Mouse (Mus musculus) MEL (cell line): ENCODE data around the gene Hist1h2ak.

Experiments used
- BHLHE40 ChIP-seq: IDR thresholded peaks from 2 replicates; pipeline ENCODE4 v1.6.1; 2012; ENCODE audit warnings: low read depth, mild to moderate bottlenecking, inconsistent platforms, low read length, improper control_type of control experiment, borderline replicate concordance
- E2F4 ChIP-seq: IDR thresholded peaks from 2 replicates; pipeline ENCODE4 v1.6.1; 2011; ENCODE audit warnings: low read depth, low read length, improper control_type of control experiment, borderline replicate concordance
- EP300 ChIP-seq, 2 experiments: IDR thresholded peaks; 2 replicates each; pipeline ENCODE4 v1.6.1; 2011; ENCODE audit warnings: improper control_type of control experiment in 2 of 2, low read length in 2 of 2, low read depth in 1 of 2, mild to moderate bottlenecking in 1 of 2
- ETS1 ChIP-seq: IDR thresholded peaks from 2 replicates; pipeline ENCODE4 v1.6.1; 2012; ENCODE audit warnings: low read depth, mild to moderate bottlenecking, inconsistent platforms, low read length, improper control_type of control experiment, moderate library complexity
- POLR2AphosphoS2 ChIP-seq: IDR thresholded peaks from 2 replicates; pipeline ENCODE4 v1.6.1; 2011; ENCODE audit warnings: low read length, improper control_type of control experiment
- TAL1 ChIP-seq: IDR thresholded peaks from 2 replicates; pipeline ENCODE4 v1.6.1; 2012; ENCODE audit warnings: mild to moderate bottlenecking, inconsistent platforms, low read length, moderate library complexity, mixed read lengths

- TF ChIP-seq TAL1, result no peak
- no peak for TF ChIP-seq POLR2AphosphoS2
- no peak for TF ChIP-seq E2F4
- no peak for TF ChIP-seq EP300 (IDR thresholded peaks at IDR 0.05; ENCODE audit: low read depth in 1 of 2, low read length in 2 of 2)
- no peak for TF ChIP-seq ETS1
- no peak for TF ChIP-seq BHLHE40
Observed at GRCm38 (mm10) chr13:21734010-21734905, 19.4 kb downstream of the Hist1h2ak start.
